ENCODE assay signal across 8 mouse cellular contexts in genomic region chr2:60209703-60210651, GRCm38 (mm10). TPM values are rescaled to one million over a fixed set of nuclear protein-coding genes. Genes with fewer than 3 reads are reported as not detected.
DNase-seq lines count a peak whose midpoint lies in the region; ATAC-seq lines count a peak whose summit lies in the region.

Gene Baz2b (minus strand): TSS chr2:60209839.
Gene March7 (plus strand): TSS chr2:60209887.

- H3K27ac ChIP-seq in hindbrain, embryonic 15.5 days (replicated peaks): peak within 1 kb of the TSS; percentile 92

- H3K9ac ChIP-seq in hindbrain, embryonic 15.5 days: peak within 1 kb of the TSS; percentile 89

- ATAC-seq in hindbrain, embryonic 15.5 days (ENCODE audit: low FRiP score, low read depth): peak; percentile 92

- DNase-seq in ZHBTc4 (ENCODE audit: low read depth, low spot score): peak; percentile 93
- DNase-seq in cerebellum, postnatal 4 days (ENCODE audit: low spot score in 2 of 2): peak; percentile 75 to 89
- peak; percentile 83 for DNase-seq in gastrocnemius, adult 18-20 months (ENCODE audit: low spot score)
- peak; percentile 73 for DNase-seq in left cerebral cortex, adult 11 months (ENCODE audit: low spot score)
- DNase-seq in lung, postnatal 36 days: peak; percentile 82
- DNase-seq in retina, embryonic 14.5 days (ENCODE audit: low spot score): peak; percentile 90
- peak; percentile 90 to 92 for DNase-seq in thymus, postnatal 36 days

- H3K4me2 ChIP-seq in hindbrain, embryonic 15.5 days: peak within 1 kb of the TSS; percentile 71

- no peaks in the 10 kb centered on the region for H3K27me3 ChIP-seq in hindbrain, embryonic 15.5 days

- peak within 1 kb of the TSS; percentile 96 for H3K4me3 ChIP-seq in hindbrain, embryonic 15.5 days

- WGBS in hindbrain, embryonic 15.5 days: under 1% methylated on average over 64 of the region's 109 CpGs

- H3K9me3 ChIP-seq in hindbrain, embryonic 15.5 days: no peaks in the 10 kb centered on the region

- peaks cover 6% of the 10 kb centered on the region; the same call in 1 of the 2 replicates for H3K36me3 ChIP-seq in hindbrain, embryonic 15.5 days

- H3K4me1 ChIP-seq in hindbrain, embryonic 15.5 days (replicated peaks): peaks cover 40% of the 10 kb centered on the region

RNA-seq across cellular contexts. Expression of gene Baz2b, which starts in this region (rescaled TPM):
- 10 to 100 TPM; 29.5 to 35.1 TPM for total RNA-seq in gastrocnemius, adult 18-20 months (2021)
- 74.7 and 78.7 TPM in 2 replicates for polyA plus RNA-seq in hindbrain, embryonic 15.5 days (2015; fragmentation: Nextera tagmentation; extraction: Ambion mirVana)

RNA-seq across cellular contexts. Expression of gene March7, which starts in this region (rescaled TPM):
- total RNA-seq in gastrocnemius, adult 18-20 months (2021): 10 to 100 TPM; 23.2 to 26.8 TPM
- polyA plus RNA-seq in hindbrain, embryonic 15.5 days (2015; fragmentation: Nextera tagmentation; extraction: Ambion mirVana): 86.3 and 87.4 TPM in 2 replicates

Comparison
In these comparisons a context has a peak if more than half of its experiments do, and no peak if none do; other contexts are left out.
1. Peak in every context shown above with its lines: DNase-seq, ATAC-seq, H3K4me3 ChIP-seq and H3K27ac ChIP-seq.